Mouse (Mus musculus) heart, adult 2 months (tissue): ENCODE data around the gene Csnk1d. TPM values are rescaled to one million over a fixed set of nuclear protein-coding genes. Genes with fewer than 3 reads are reported as not detected.

Experiments used
- DNase-seq, 2 experiments: peaks; one replicate each; pipeline ENCODE4 v3.0.0; 2021
- H3K27ac ChIP-seq: fragments of 200-600 bp; 2 replicates; pipeline ENCODE4 v1.8.1; 2022
- H3K27me3 ChIP-seq: fragments of 200-500 bp; 2 replicates; pipeline ENCODE4 v1.6.1; 2012; ENCODE audit warnings: mild to moderate bottlenecking, low read length, inconsistent platforms, mixed read lengths; ENCODE audit not compliant: control insufficient read depth, insufficient read depth
- H3K36me3 ChIP-seq: fragments of 200-500 bp; 2 replicates; pipeline ENCODE4 v1.6.1; 2012; ENCODE audit warnings: low read length, inconsistent platforms; ENCODE audit not compliant: control insufficient read depth, insufficient read depth
- H3K4me1 ChIP-seq: fragments of 200-500 bp; 2 replicates; pipeline ENCODE4 v1.6.1; 2011; ENCODE audit warnings: low read length; ENCODE audit not compliant: control insufficient read depth, insufficient read depth
- H3K4me3 ChIP-seq: fragments of 200-600 bp; 2 replicates; pipeline ENCODE4 v1.8.1; 2022
- H3K79me2 ChIP-seq: fragments of 200-500 bp; replicated peaks from 2 replicates; pipeline ENCODE4 v1.6.1; 2012; ENCODE audit warnings: mild to moderate bottlenecking, inconsistent platforms, low read length, moderate library complexity, mixed read lengths; ENCODE audit not compliant: control insufficient read depth, insufficient read depth
- H3K9ac ChIP-seq: fragments of 200-500 bp; 2 replicates; pipeline ENCODE4 v1.6.1; 2012; ENCODE audit warnings: low read depth, mild to moderate bottlenecking, control low read depth, inconsistent platforms, low read length, mixed read lengths
- CTCF ChIP-seq: fragments of 200-600 bp; IDR thresholded peaks from 2 replicates; pipeline ENCODE4 v1.8.1; 2022; ENCODE audit warnings: antibody characterized with exemption, mild to moderate bottlenecking, moderate library complexity
- EP300 ChIP-seq: fragments of 200-500 bp; IDR thresholded peaks from 2 replicates; pipeline ENCODE4 v1.6.1; 2011; ENCODE audit warnings: low read depth, low read length, control low read depth; ENCODE audit not compliant: insufficient read depth
- POLR2A ChIP-seq: fragments of 200-500 bp; IDR thresholded peaks from 2 replicates; pipeline ENCODE4 v1.6.1; 2011; ENCODE audit warnings: mild to moderate bottlenecking, low read depth, low read length, control low read depth; ENCODE audit not compliant: insufficient read depth
- WGBS: fragments of 180-500 bp; shearing (Covaris S2); methylation state at CpG from one replicate; pipeline ENCODE4 v1.1.7; 2018; 5-methylcytosine and 5-hydroxymethylcytosine counted together
- intact Hi-C: fragments of 180-260 bp; cut with DNase I; formaldehyde crosslinking; loops from one replicate; pipeline ENCODE4 v1.15.1; 2025
- polyA plus RNA-seq: library from polyadenylated mRNA; depleted of rRNA; stranded (reverse); fragments of >200 nt; gene quantifications from 2 replicates; pipeline ENCODE4 v1.2.3, GENCODE M21; 2012
- total RNA-seq, 2 experiments: library from RNA; stranded (reverse); gene quantifications; 2 replicates each; pipeline ENCODE4 v1.2.3; 2021

Csnk1d gene
- total and polyA plus RNA-seq, 3 experiments, result 33.9 to 55.9 (median 48.7) TPM

DNA sequence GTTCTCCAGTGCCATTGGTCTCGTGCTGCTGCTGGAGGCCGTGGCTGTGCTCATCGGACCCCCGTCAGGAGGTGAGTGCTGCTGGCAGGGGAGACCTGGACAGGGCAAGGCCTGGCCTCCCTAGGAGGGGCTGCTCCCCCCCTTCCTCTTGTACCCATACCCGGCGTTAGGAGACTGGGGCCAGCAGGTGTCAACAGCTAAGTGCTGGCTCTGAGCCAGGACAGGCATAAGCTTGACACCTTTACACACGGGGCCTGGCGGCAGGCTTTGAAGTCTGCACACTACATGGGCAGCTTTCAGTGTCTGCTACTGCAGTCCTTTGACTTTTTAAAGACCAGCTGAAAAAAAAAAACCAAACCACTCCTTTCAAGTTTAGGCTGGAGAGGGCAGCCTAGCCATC, 34.1 kb downstream of the Csnk1d start:
- Histone ChIP-seq H3K4me1 (peaks cover 3% of the 10 kb centered on the region), H3K27me3 (no peaks in the 10 kb centered on the region), H3K79me2 (no peaks in the 10 kb centered on the region), H3K27ac (no peak overlapping the region; the same call in 1 of the 2 replicates), H3K9ac (no peak overlapping the region), H3K36me3 (no peaks in the 10 kb centered on the region), H3K4me3 (no peak overlapping the region)
- DNase-seq, result no peak
- intact Hi-C loops, result no loop called here
- no peak for TF ChIP-seq POLR2A
- no peak for TF ChIP-seq CTCF
- no peak for TF ChIP-seq EP300
- WGBS, result 74% methylated on average over 8 of the region's 8 CpGs

DNA sequence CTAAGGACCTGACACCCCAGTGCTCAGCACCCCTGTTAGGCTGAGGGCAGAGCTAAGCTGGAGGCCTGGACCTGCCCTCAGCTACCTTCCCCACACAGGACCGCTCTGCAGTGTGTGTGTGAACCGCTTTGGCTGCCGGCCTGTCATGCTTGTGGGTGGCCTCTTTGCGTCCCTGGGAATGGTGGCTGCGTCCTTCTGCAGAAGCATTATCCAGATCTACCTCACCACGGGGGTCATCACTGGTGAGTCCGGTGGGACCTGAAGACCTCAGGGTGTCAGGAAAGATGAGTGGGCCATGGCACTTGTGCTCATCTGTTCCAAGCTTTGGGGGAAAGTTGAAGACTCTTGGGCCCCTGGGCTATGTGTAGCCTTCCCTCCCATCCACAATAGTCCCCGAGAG, 35.4 kb downstream of the Csnk1d start:
- H3K4me3 ChIP-seq, result no peak overlapping the region
- intact Hi-C loops, result no loop called here
- TF ChIP-seq EP300 (no peak), POLR2A (no peak), CTCF (no peak)
- peaks cover 5% of the 10 kb centered on the region for H3K4me1 ChIP-seq
- 91% methylated on average over 8 of the region's 8 CpGs for WGBS
- H3K9ac ChIP-seq, result no peak overlapping the region
- H3K27me3 ChIP-seq, result no peaks in the 10 kb centered on the region
- no peak for DNase-seq
- no peak overlapping the region for H3K27ac ChIP-seq
- no peaks in the 10 kb centered on the region for H3K36me3 ChIP-seq
- H3K79me2 ChIP-seq, result no peaks in the 10 kb centered on the region

DNA sequence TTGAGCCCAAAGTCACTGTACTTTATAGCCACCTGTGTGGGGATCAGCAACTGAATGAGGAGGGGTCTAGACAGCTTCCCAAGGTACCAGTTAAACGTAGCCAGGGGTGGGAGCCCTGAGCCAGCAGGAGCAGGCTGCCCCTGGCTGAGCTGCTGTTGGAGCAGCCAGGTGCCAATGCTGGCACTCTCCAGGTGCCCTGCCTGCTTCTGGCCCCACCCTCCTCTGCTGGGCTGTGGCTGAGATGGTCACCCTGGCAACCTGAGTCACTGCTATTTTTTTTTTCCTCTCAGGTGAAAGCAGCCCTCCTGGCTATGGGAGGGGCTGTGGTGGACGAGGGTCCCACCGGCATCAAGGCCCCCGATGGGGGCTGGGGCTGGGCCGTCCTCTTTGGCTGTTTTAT, 36.2 kb downstream of the Csnk1d start:
- no peaks in the 10 kb centered on the region for H3K79me2 ChIP-seq
- TF ChIP-seq CTCF, result no peak
- TF ChIP-seq EP300, result no peak
- TF ChIP-seq POLR2A, result no peak
- DNase-seq, result no peak
- H3K4me3 ChIP-seq, result no peak overlapping the region
- H3K27me3 ChIP-seq, result no peaks in the 10 kb centered on the region
- H3K9ac ChIP-seq, result no peak overlapping the region
- no peaks in the 10 kb centered on the region for H3K36me3 ChIP-seq
- 82% methylated on average over 5 of the region's 5 CpGs for WGBS
- H3K4me1 ChIP-seq, result peaks cover 9% of the 10 kb centered on the region
- intact Hi-C loops, result no loop called here
- H3K27ac ChIP-seq, result no peak overlapping the region

DNA sequence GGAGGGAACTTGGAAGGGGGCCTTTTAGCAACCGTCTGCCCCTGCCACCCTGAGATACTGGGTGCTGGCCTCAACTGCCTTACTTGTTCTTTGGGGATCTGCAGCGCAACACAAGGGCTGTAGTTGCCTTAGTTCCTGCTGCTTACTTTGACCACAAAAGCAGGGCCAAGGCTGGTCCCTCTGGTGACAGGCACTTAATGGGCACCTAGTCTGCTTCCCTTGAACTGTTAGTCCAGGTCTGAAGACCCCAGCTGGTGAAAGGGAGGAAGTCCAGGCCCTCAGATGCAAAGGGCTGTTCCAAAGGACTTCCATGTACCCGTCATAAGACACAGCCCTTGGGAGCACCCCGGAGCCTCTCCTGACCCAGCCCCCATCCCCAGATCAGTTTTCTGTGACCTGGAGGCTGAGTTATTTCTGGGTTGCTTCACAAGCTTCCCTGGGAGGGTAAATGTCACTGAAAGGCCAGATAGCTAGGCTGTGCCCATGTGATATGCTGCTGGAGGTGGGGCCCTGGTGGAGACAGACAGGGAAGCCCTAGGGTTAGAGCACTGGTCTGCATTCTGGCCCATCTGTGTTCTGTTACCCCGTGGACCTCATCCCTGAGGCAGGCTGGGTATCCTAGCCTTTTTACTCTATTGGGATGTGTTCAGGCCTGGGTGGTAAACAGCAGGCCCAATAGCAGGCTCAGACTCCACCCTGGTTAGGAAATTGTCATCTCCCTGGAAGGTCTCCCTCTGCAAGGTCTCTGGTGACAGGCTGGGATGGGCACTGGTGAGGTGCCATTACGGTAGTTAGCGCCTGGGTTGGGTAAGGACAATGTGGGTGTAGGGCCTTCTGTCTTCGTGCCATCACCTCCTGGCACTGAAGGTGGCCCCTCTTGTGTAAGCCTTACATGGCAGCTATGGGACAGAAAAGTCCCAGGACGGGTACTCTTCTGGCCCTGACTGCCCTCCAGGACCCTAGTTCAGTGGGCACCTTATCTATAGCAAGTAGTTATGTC, 39.1 kb downstream of the Csnk1d start:
- Histone ChIP-seq H3K9ac (no peak overlapping the region), H3K4me1 (peaks cover 7% of the 10 kb centered on the region), H3K79me2 (no peaks in the 10 kb centered on the region), H3K27ac (no peak overlapping the region), H3K36me3 (no peaks in the 10 kb centered on the region), H3K4me3 (no peak overlapping the region), H3K27me3 (no peaks in the 10 kb centered on the region)
- 71% methylated on average over 9 of the region's 9 CpGs for WGBS
- no peak for DNase-seq
- intact Hi-C loops, result loop anchor here (2.0 kb wide), 1 partner anchor 19 kb away; the partner anchor contains the start of gene Ccdc57
- TF ChIP-seq CTCF (no peak), EP300 (no peak), POLR2A (no peak)

DNA sequence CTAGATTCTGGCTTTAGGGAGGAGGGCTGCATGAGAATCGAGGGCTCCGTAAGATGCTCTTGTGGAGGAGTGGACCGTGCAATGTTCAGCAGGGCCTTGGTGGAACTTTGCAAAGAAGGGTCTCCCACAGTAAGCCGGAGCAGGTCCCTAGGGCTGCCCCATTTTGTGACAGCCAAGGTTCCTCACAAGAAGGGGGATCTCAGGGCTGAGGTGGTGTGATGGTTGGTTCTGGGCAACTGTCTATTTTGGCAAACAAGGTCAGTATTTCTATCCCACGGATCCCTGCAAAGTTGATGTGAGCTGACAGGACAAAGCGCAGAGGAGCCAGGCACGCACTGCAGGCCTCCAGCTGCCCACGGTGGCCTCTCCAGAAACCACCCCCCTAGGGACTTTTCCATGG, 39.9 kb downstream of the Csnk1d start:
- Histone ChIP-seq H3K79me2 (no peaks in the 10 kb centered on the region), H3K27ac (peak overlapping the region; percentile 31; the same call in 1 of the 2 replicates), H3K4me1 (peaks cover 7% of the 10 kb centered on the region), H3K9ac (no peak overlapping the region), H3K4me3 (peak overlapping the region; percentile 42), H3K36me3 (no peaks in the 10 kb centered on the region), H3K27me3 (no peaks in the 10 kb centered on the region)
- intact Hi-C loops, result loop anchor here (2.0 kb wide), 1 partner anchor 18 kb away; the partner anchor contains the start of gene Ccdc57
- WGBS, result 34% methylated on average over 8 of the region's 8 CpGs
- TF ChIP-seq POLR2A, result no peak
- no peak for TF ChIP-seq EP300
- TF ChIP-seq CTCF, result no peak
- DNase-seq, result no peak
